Mouse (Mus musculus): ENCODE results near the gene Fam198a. TPM values are rescaled to one million over a fixed set of nuclear protein-coding genes. Genes with fewer than 3 reads are reported as not detected.
"Not testable (repeated sequence)": the region's sequence is repeated elsewhere in the genome, so short reads cannot be mapped to it uniquely, and the experiment has no call there.

Fam198a gene
- polyA plus RNA-seq, 1 experiment from 2014 or later: not detected

DNA sequence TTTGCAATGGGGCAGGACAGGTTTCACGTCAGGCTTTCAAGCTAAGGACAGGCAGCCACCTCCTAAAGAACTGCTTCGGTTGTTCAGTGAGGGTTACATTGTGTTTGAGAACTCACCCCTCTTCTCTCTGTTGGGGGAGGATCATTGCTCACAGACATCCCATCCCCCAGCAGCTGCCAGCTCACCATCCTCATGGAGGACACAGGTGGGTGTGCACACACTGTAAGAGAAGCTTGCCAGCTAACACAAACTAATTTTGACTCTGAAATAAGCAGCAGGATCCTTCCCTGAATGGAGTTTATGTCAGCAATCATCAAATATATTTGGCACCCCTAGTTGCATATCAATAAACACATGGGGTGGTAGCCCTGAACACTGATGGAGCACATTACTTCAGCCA lies 62.0 kb downstream of the Fam198a start:
- WGBS (ENCODE audit: missing documents): 88% methylated on average over 2 of the region's 2 CpGs
- Histone ChIP-seq H3K36me3 (ENCODE audit: inconsistent target) (no peaks in the 10 kb centered on the region), H3K27ac (no peak overlapping the region), H3K4me3 (ENCODE audit: inconsistent target) (no peak overlapping the region), H3K79me2 (ENCODE audit: inconsistent target) (no peaks in the 10 kb centered on the region)

DNA sequence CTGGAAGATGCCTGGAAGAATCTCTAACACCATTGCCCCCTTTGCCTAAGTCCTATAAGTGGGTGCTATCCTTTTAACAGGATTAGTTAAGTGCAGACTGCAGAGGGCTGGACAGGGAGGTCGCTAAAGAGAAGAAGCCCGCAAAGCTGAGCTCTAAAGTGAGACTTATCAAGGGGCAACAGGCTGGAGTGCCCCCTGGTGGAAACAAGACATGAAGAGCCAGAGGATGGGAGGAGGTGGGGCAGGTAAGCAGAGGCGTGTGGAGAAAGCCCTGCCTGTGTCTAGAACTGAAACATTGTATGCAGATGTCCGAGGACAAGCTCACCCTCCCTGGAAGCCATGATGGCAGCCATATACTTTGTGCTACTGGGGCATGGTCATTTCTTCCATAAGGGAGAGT lies 62.8 kb downstream of the Fam198a start:
- no peak overlapping the region for H3K27ac ChIP-seq
- no peaks in the 10 kb centered on the region for H3K36me3 ChIP-seq (ENCODE audit: inconsistent target)
- H3K4me3 ChIP-seq (ENCODE audit: inconsistent target): no peak overlapping the region
- WGBS (ENCODE audit: missing documents): 46% methylated on average over 4 of the region's 4 CpGs
- H3K79me2 ChIP-seq (ENCODE audit: inconsistent target): no peaks in the 10 kb centered on the region

DNA sequence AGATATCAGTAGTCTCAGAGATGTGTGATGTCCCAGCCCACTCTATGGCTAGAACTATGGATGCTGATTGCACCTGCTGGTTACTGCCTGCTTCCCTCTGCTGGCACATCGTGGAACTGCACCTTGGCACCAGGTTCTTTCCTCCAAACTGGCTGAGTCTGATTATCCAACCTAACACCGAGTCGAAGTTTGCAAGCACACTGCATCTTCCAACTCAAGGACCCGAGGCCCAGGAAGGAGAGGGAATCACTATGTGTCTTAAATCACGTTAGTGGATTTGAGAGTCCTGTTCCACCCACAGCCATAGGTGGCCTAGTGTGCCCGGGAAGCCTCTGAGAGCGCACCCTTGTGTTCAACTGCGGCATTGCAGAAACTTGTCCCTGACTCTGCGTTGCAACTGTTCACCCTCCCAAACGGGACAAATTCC lies 63.5 kb downstream of the Fam198a start:
- no peaks in the 10 kb centered on the region for H3K79me2 ChIP-seq (ENCODE audit: inconsistent target)
- H3K27ac ChIP-seq: no peak overlapping the region
- WGBS (ENCODE audit: missing documents): 4% methylated on average over 10 of the region's 10 CpGs
- no peaks in the 10 kb centered on the region for H3K36me3 ChIP-seq (ENCODE audit: inconsistent target)
- H3K4me3 ChIP-seq (ENCODE audit: inconsistent target): no peak overlapping the region

DNA sequence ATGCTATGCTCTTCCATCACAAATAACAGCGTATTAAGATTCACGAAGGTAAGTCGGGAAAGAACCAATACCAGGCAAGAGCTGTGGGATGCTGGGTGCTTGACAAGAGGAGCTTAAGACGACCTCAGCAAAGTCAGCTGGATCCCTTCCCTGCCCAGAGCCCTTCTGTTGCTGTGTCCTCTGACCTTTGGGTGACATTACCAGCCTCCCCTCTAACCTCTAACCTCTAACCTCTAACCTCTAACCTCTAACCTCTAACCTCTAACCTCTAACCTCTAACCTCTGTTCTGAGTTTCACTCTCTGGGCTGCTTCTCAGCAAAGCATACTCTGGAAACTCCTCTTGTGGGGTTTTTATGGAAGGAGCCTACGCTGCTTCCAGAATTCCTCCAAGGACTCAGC lies 67.3 kb downstream of the Fam198a start:
- 94% methylated on average over 5 of the region's 5 CpGs for WGBS (ENCODE audit: missing documents)
- Histone ChIP-seq H3K4me3 (ENCODE audit: inconsistent target) (no peak overlapping the region), H3K79me2 (ENCODE audit: inconsistent target) (no peaks in the 10 kb centered on the region), H3K27ac (no peak overlapping the region), H3K36me3 (ENCODE audit: inconsistent target) (no peaks in the 10 kb centered on the region)

DNA sequence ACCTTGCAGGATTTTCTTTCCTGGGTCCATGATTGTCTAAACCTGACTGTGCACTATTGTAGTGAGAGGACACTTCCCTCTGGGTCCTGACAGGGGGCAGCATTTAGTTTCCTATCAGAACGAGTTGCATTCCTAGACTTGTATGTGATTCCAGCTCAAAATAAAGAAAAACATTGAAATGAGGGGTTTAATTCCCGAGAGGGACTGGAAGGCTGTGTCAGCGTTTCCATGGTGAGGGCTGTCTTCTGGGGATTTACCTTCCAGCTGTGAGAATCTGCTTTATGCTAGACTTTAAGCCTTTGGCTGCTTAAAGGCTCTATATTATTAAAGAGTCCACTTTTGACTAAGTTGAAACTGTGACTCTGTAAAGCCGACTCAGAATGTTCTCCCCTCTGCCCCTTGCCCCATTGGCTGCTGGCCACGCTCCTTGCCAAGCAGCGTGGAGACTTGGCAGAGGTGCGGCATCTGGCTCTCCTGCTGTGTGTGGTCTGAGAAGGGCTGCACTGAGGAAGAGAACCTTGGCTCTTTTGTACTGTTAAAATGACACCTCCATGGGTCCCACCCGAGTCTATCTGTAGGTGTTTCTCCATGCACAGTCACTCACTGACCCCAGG lies 68.1 kb downstream of the Fam198a start:
- no peak overlapping the region for H3K4me3 ChIP-seq (ENCODE audit: inconsistent target)
- H3K27ac ChIP-seq: no peak overlapping the region
- no peaks in the 10 kb centered on the region for H3K79me2 ChIP-seq (ENCODE audit: inconsistent target)
- H3K36me3 ChIP-seq (ENCODE audit: inconsistent target): no peaks in the 10 kb centered on the region
- WGBS (ENCODE audit: missing documents): 35% methylated on average over 8 of the region's 8 CpGs

DNA sequence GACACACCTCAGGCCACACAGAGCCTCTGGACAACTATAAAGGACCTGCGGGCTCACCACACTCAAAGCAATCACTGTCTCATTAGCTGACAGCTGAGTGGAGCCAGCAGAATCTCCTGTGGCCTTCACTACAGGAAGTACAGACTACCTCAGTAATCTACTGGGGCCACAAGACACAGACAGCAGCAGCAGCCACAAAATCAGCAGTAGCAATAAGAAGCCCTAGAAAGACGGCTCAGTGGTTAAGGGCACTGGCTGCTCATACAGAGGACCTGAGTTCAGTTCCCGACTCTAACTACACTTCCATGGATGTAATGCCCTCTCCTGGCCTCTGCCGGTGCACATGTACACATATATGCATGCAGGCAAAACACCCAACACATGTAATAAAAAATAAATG lies 69.5 kb downstream of the Fam198a start:
- Histone ChIP-seq H3K36me3 (ENCODE audit: inconsistent target) (no peaks in the 10 kb centered on the region), H3K4me3 (ENCODE audit: inconsistent target) (no peak overlapping the region), H3K27ac (no peak overlapping the region), H3K79me2 (ENCODE audit: inconsistent target) (no peaks in the 10 kb centered on the region)
- WGBS (ENCODE audit: missing documents): 93% methylated on average over 4 of the region's 4 CpGs

DNA sequence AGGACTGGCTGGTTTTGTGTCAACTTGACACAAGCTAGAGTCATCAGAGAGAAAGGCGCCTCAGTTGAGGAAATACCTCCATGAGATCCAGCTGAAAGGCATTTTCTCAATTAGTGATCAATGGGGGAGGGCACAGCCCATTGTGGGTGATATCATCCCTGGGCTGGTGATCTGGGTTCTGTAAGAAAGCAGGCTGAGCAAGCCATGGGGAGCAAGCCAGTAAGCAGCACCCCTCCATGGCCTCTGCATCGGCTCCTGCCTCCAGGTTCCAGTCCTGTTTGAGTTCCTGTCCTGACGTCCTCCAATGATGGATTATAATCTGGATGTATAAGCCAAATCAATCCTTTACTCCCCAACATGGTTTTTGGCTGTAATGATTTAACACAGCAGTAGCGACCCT lies 70.4 kb downstream of the Fam198a start:
- not testable (repeated sequence) for H3K36me3 ChIP-seq (ENCODE audit: inconsistent target); H3K27ac ChIP-seq; H3K79me2 ChIP-seq (ENCODE audit: inconsistent target); H3K4me3 ChIP-seq (ENCODE audit: inconsistent target)
- WGBS (ENCODE audit: missing documents): 92% methylated on average over 4 of the region's 4 CpGs

DNA sequence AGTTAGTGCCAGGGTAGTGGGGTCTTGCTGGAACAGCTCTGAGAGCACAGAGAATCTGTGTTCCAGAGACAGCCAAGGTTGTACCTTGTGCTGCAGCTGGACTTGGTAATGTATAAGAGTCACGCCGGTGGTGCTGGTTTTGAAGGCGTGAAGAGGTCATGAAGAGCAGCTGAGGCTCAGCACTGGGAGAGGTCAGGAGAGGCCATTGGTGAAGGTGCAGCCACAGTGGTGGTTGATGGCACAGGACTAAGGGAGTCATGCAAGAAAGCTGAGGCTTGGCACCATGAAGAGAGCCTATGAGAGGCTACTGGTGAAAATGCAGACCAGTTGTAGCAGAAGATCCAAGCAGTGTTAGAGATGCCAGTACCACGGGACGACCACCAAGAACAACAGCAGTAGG lies 70.8 kb downstream of the Fam198a start:
- Histone ChIP-seq H3K36me3 (ENCODE audit: inconsistent target) (no peaks in the 10 kb centered on the region), H3K27ac (no peak overlapping the region), H3K79me2 (ENCODE audit: inconsistent target) (no peaks in the 10 kb centered on the region), H3K4me3 (ENCODE audit: inconsistent target) (no peak overlapping the region)
- 90% methylated on average over 5 of the region's 5 CpGs for WGBS (ENCODE audit: missing documents)

DNA sequence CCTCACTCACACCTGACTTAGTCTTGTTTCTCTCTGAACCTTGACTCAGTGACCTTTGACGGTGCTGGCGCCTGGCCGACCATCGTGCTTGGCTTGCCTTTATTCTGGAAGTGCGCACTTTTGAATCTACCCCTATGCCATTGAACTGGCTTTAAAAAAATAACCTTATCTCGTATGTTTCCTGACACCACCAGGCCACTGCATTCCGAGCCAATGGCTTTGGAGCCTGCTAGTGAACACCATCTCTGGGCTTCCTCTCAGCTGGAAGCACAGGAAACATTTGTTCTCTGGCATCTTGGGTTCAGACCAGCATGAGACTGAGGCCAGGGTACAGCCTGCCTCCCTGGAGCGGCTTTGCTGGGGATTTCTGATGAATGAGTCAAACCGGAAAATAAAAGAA lies 72.0 kb downstream of the Fam198a start:
- no peak overlapping the region for H3K4me3 ChIP-seq (ENCODE audit: inconsistent target)
- 26% methylated on average over 9 of the region's 9 CpGs for WGBS (ENCODE audit: missing documents)
- H3K27ac ChIP-seq: no peak overlapping the region
- no peaks in the 10 kb centered on the region for H3K36me3 ChIP-seq (ENCODE audit: inconsistent target)
- H3K79me2 ChIP-seq (ENCODE audit: inconsistent target): no peaks in the 10 kb centered on the region

DNA sequence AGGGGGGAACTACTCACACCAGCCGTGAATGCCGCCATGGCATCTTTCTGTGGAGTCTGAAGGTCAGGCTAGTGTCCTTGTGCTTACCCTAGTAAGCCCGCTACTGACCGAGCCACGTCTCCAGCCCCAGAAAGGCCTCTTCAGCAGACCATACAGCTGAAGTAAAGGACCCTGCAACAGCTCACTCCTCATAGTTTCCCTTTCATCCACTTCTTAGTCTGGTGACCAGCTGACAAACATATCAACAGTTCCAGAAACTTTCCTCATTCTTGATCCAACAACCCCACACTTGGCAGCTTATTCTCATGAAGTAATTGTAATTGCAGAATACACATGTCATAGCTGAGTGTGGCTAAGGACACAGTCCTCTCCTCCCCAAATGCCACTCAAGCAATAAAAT lies 73.1 kb downstream of the Fam198a start:
- no peaks in the 10 kb centered on the region for H3K36me3 ChIP-seq (ENCODE audit: inconsistent target)
- WGBS (ENCODE audit: missing documents): 90% methylated on average over 5 of the region's 5 CpGs
- no peak overlapping the region for H3K27ac ChIP-seq
- H3K79me2 ChIP-seq (ENCODE audit: inconsistent target): no peaks in the 10 kb centered on the region
- H3K4me3 ChIP-seq (ENCODE audit: inconsistent target): no peak overlapping the region

DNA sequence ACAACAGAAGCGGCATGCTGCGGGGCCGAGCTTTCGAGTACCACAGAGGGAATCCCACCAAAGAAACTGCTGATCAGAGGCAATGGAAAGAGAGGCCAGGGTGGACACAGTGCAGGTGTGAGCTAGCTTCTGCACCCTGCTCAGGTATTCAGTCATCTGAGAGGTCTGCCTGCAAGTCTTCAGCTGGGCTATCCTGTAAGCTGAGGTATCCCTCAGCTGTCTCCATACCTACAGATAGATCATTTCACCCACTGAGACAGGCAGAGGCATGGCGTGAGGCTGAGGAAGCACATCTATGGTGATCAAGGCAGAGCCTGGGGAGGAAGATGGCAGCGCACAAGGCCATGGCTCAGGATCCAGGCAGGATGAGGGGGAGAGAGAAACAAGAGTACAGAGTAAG lies 73.6 kb downstream of the Fam198a start:
- no peak overlapping the region for H3K4me3 ChIP-seq (ENCODE audit: inconsistent target)
- H3K79me2 ChIP-seq (ENCODE audit: inconsistent target): no peaks in the 10 kb centered on the region
- WGBS (ENCODE audit: missing documents): 97% methylated on average over 6 of the region's 6 CpGs
- H3K36me3 ChIP-seq (ENCODE audit: inconsistent target): no peaks in the 10 kb centered on the region
- no peak overlapping the region for H3K27ac ChIP-seq

DNA sequence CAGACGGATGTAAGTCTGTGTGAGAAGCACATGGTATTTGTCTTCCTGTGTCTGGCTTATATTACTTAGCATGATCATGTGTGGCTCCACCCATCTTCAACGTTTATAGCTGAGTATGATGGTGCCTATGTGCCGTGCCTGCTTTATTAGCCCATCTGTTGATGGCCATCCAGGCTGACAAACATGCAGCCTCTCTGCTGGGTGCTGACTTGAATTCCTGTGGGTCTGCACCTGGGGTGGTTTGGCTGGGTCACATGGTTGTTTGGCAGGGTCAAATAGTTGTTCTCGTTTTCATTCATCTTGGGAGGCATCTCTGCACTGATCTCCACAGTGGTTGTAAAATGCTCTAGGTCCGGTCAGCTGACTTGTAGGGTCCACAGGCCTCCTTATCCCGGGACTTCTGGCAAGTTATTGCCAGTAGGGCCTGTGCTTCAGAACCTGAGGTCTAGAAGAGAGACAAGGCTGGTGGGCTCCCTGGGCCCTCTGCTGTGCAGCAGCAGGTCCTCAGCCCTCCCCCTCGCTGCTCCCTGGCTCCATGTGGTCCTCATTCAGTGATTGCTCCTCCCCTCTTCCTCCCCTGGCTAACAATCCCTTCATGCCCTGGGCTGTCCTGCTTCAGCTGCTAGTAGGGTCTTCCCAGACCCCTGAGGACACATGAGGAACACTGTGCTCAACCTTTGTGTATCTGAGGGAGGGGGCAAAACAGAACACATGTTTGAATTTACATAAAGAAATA lies 75.2 kb downstream of the Fam198a start:
- 76% methylated on average over 6 of the region's 7 CpGs for WGBS (ENCODE audit: missing documents)
- no peaks in the 10 kb centered on the region for H3K79me2 ChIP-seq (ENCODE audit: inconsistent target)
- no peak overlapping the region for H3K27ac ChIP-seq
- no peak overlapping the region for H3K4me3 ChIP-seq (ENCODE audit: inconsistent target)
- H3K36me3 ChIP-seq (ENCODE audit: inconsistent target): no peaks in the 10 kb centered on the region

DNA sequence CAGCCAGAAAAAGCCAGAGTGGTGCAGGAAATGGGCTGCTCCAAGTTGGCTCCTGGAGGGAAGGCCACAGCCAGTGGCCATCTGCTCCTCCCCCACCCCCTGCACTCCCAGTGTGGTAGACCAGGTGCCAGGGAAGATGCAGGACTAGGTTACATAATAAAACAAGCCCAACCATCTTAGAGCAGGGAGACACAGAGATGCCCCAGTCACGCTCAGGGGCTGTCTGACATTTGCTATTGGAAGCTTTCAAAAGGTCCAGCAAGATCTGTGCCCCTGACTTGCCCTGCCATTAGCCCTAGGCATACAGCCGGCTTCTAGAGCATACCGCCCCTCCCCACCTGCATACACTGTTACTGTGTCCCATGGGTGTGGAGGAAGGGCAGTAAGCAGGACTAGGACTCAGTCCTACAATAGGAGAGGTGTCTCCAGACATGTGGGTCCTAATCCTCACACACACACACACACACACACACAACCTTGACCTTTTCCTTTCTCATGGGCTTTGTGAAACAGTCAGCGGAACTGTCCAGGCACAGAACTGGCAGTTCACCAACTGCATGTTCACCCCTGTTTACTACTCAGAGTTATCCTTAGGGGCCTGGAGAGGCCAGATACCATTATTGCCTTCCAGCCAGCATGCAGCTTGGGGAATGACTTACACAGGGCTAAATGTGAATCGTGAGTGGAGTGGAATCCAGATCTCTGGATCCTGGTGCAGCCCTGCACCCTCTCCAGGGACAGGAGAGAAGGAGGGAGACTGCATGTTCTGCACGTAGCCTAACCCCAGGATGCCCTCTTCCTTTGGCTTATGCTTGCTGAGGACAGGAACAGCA lies 76.5 kb downstream of the Fam198a start:
- no peaks in the 10 kb centered on the region for H3K79me2 ChIP-seq (ENCODE audit: inconsistent target)
- 86% methylated on average over 6 of the region's 6 CpGs for WGBS (ENCODE audit: missing documents)
- H3K4me3 ChIP-seq (ENCODE audit: inconsistent target): no peak overlapping the region
- no peaks in the 10 kb centered on the region for H3K36me3 ChIP-seq (ENCODE audit: inconsistent target)
- no peak overlapping the region for H3K27ac ChIP-seq

DNA sequence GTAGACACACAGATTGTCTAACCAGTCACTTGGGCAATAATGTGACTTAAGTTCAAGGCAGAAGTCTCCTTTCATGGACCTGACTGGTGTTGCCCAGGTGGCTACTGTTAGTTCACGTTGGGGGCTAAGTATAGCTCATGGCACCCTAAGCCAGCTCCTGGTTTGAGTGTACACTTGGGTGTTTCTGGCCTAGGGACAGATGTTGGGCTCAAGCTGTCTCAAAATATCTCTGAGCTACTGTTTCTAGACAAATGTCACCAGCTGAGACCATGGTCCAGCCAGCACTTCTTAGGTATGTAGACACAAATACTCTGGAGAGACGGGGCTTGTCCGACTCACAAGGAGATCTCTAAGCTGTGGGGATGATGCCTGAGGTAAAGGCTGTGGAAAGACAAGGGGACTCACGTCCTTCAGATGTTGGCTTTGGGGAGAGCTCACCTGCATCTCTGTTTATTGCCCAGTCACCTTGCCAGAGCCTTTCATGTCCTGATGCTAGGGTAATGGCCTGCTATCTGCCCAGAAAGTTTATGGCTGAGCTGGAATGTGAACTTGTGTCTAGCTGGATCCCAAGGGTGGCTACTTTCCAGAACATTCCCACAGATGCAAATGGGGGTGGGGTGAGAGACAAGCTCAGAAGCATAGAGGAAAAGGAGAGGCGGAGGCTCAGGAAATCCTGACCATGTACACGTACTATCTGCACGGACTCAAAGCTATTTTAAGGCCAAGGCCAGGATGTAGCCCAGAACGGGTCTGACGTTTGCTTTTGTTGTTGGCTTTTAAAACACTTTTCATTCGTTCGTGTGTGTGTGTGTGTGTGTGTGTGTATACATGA lies 77.3 kb downstream of the Fam198a start:
- WGBS (ENCODE audit: missing documents): 56% methylated on average over 11 of the region's 11 CpGs
- H3K27ac ChIP-seq: no peak overlapping the region

More for the DNA sequence above, 77.3 kb downstream of the Fam198a start:
- no peaks in the 10 kb centered on the region for H3K79me2 ChIP-seq (ENCODE audit: inconsistent target)
- no peak overlapping the region for H3K4me3 ChIP-seq (ENCODE audit: inconsistent target)
- H3K36me3 ChIP-seq (ENCODE audit: inconsistent target): no peaks in the 10 kb centered on the region

Data from macrophage (primary cell).